Mouse (Mus musculus): Measurements from ENCODE around the gene Prl2c3. TPM values are rescaled to one million over a fixed set of nuclear protein-coding genes. Genes with fewer than 3 reads are reported as not detected.
"Not testable (repeated sequence)": the region's sequence is repeated elsewhere in the genome, so short reads cannot be mapped to it uniquely, and the experiment has no call there.

Prl2c3 gene
- polyA plus RNA-seq (2016; fragmentation: Nextera tagmentation; extraction: Ambion mirVana), result not detected in 2 replicates

DNA sequence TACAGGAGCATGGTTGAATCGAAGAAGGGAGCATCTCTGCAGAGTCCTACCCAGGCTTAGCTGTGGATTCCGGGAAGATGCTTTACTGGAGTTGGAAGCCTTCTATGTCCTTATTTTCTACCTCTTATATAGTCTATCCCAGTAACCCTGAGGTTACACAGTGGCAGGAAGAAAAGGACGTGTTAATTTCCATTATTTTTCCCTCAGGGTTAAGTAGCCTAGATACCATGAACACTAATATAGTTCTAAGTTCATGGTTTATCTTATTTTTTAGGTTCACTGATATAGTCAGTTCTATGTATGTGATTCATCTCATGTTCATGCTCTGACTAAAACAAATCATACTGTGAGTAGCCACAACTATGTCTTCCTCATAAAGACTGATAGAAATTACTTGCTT, at the start of gene Prl2c3:
Gene Prl2c3 (minus strand): TSS at position 101 of the 400 bp plus-strand sequence.
- not testable (repeated sequence) for H3K4me1 ChIP-seq; H3K27me3 ChIP-seq (replicated peaks; ENCODE audit: low read depth, poor library complexity, severe bottlenecking); DNase-seq (ENCODE audit: low spot score); H3K27ac ChIP-seq (replicated peaks); H3K4me3 ChIP-seq; H3K36me3 ChIP-seq (replicated peaks)
- H3K9me3 ChIP-seq, result peaks cover 32% of the 10 kb centered on the region
- 75% methylated on average over 3 of the region's 3 CpGs for WGBS

DNA sequence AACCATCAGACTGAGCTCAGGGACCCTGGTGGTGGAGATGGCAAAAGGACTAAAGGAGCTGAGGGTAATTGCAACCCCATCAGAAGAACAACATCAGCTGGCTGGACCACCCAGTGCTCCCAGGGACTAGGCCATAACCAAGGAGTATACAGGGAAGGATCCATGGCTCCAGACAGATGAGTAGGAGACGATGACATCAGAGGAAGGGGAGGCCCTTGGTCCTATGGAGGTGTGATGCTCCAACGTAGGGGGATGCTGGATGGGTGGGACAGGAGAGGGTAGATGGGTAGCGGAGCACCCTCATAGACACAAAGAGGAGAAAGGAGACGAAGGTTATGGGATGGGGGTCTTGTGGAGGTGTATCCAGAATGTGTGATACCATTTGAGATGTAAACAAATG, 48.4 kb upstream of the Prl2c3 start:
- DNase-seq (ENCODE audit: low spot score); H3K36me3 ChIP-seq (replicated peaks); H3K27me3 ChIP-seq (replicated peaks; ENCODE audit: low read depth, poor library complexity, severe bottlenecking); H3K4me1 ChIP-seq; H3K27ac ChIP-seq (replicated peaks); H3K4me3 ChIP-seq: not testable (repeated sequence)
- 75% methylated on average over 4 of the region's 4 CpGs for WGBS
- H3K9me3 ChIP-seq, result peaks cover 58% of the 10 kb centered on the region

DNA sequence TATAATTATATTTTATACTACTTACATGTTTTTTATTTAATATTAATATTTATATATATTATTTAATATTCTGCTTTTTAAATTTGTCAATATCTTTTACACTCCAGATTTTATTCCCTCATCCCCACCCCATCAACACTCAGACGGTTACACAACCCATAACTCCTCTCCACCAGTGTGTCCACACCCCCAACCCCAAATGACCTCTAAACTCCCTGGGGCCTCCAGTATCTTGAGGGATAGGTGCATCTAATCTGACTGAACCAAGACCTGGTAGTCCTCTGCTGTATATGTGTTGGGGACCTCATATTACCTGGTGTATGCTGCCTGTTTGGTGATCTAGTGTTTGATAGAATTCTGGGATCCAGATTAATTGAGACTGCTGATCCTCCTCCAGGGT, 44.8 kb upstream of the Prl2c3 start:
- H3K36me3 ChIP-seq (replicated peaks); H3K4me3 ChIP-seq; DNase-seq (ENCODE audit: low spot score); H3K27me3 ChIP-seq (replicated peaks; ENCODE audit: low read depth, poor library complexity, severe bottlenecking); H3K4me1 ChIP-seq; H3K27ac ChIP-seq (replicated peaks): not testable (repeated sequence)
- peaks cover 71% of the 10 kb centered on the region for H3K9me3 ChIP-seq
- WGBS, result 88% methylated on average over 1 of the region's 1 CpGs

DNA sequence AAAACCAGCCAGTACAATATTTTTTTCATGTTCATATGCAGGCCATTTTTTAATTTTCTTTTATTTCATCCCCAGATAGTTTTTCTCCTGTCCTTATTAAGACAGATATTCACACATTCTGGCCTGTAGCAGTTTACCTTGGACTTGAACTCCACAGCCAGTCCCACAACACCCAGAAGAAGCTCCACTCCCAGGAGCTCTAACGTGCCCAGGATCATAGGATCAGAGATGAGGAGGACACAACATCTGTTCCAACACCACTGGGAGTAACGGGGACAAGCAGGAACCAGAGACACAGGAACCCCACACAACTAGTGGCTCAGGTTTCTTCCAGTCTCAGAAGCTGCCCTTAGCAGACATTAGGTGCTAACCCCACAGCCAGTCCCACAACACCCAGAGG, 37.7 kb upstream of the Prl2c3 start:
- not testable (repeated sequence) for H3K27me3 ChIP-seq (replicated peaks; ENCODE audit: low read depth, poor library complexity, severe bottlenecking); H3K36me3 ChIP-seq (replicated peaks); DNase-seq (ENCODE audit: low spot score); H3K27ac ChIP-seq (replicated peaks); H3K4me1 ChIP-seq; H3K4me3 ChIP-seq
- peaks cover 77% of the 10 kb centered on the region for H3K9me3 ChIP-seq
- WGBS, result 76% methylated on average over 2 of the region's 2 CpGs

DNA sequence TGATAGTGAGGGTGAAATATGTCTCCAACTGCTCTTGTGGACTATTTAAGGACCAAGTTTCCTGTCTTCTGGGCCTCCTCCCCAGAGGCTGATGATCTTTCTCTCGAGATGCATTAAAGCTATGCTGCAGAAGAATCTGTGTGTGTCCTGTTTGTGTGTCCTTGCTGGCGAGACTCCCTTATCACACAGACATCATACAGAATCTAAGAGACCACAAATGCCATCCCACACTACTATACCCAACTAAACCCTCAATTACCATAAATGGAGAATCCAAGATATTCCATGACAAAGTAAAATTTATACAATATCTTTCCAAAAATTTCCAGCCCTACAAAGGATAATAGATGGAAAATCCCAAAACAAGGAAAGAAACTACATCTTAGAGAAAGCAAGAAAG, 31.9 kb upstream of the Prl2c3 start:
- Histone ChIP-seq H3K36me3 (replicated peaks) (no peaks in the 10 kb centered on the region), H3K27ac (replicated peaks) (no peak overlapping the region), H3K9me3 (peaks cover 80% of the 10 kb centered on the region), H3K4me1 (no peaks in the 10 kb centered on the region), H3K4me3 (no peak overlapping the region), H3K27me3 (replicated peaks; ENCODE audit: low read depth, poor library complexity, severe bottlenecking) (no peaks in the 10 kb centered on the region)
- 82% methylated on average over 2 of the region's 2 CpGs for WGBS
- no peak for DNase-seq (ENCODE audit: low spot score)

DNA sequence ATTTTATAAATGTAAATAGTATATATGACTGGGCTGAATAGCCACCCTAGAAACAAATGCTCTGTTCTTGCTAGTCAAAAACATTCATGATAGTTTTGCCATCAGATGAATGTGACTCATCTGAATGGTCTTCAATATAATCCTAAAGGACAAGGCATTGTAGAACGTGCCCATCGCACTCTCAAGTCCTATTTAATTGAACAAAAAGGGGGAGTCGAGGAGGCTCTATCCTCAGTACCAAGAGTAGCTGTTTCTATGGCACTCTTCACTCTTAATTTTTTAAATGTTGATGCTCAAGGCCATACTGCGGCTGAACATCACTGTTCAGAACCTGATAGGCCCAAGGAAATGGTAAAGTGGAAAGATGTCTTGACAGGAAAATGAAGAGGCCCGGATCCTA, 29.2 kb upstream of the Prl2c3 start:
- H3K9me3 ChIP-seq, result peaks cover 70% of the 10 kb centered on the region
- WGBS, result 84% methylated on average over 5 of the region's 5 CpGs

DNA sequence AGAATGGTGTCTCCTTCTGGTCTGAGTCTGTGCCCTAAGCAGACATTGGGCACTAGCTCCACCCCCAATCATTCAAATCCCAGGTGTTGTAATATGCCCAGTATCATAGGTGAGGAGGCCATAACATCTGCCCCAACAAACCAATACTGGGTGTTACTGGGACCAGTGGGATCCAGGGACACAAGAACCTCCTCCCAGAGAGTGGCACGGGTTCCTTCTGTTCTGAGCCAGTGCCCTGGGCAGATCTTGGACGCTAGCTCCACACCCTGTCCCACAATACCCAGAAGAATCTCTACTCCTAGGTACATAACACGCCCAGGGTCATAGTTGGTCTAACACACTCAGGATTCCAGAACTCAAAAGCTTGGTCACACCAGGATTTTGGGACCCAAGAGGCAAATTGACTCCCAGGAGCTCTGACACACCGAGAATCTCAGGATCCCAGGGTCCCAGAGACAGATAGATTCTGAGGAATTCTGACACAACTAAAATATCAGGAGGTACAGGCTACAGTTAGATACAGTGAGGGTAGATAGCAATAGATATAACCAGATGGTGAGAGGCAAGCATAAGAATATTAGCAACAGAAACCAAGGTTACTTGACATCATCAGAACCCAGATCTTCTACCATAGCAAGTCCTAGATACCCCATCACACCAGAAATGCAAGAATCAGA, 24.8 kb upstream of the Prl2c3 start:
- H3K9me3 ChIP-seq, result peaks cover 55% of the 10 kb centered on the region
- H3K27ac ChIP-seq (replicated peaks); H3K4me1 ChIP-seq; H3K36me3 ChIP-seq (replicated peaks); H3K4me3 ChIP-seq; H3K27me3 ChIP-seq (replicated peaks; ENCODE audit: low read depth, poor library complexity, severe bottlenecking); DNase-seq (ENCODE audit: low spot score): not testable (repeated sequence)
- WGBS, result 68% methylated on average over 4 of the region's 4 CpGs

More for the DNA sequence above, 29.2 kb upstream of the Prl2c3 start:
- no peak overlapping the region for H3K27ac ChIP-seq (replicated peaks)
- H3K4me3 ChIP-seq, result no peak overlapping the region
- no peaks in the 10 kb centered on the region for H3K4me1 ChIP-seq
- H3K27me3 ChIP-seq (replicated peaks; ENCODE audit: low read depth, poor library complexity, severe bottlenecking), result no peaks in the 10 kb centered on the region
- H3K36me3 ChIP-seq (replicated peaks), result no peaks in the 10 kb centered on the region
- DNase-seq (ENCODE audit: low spot score), result no peak

DNA sequence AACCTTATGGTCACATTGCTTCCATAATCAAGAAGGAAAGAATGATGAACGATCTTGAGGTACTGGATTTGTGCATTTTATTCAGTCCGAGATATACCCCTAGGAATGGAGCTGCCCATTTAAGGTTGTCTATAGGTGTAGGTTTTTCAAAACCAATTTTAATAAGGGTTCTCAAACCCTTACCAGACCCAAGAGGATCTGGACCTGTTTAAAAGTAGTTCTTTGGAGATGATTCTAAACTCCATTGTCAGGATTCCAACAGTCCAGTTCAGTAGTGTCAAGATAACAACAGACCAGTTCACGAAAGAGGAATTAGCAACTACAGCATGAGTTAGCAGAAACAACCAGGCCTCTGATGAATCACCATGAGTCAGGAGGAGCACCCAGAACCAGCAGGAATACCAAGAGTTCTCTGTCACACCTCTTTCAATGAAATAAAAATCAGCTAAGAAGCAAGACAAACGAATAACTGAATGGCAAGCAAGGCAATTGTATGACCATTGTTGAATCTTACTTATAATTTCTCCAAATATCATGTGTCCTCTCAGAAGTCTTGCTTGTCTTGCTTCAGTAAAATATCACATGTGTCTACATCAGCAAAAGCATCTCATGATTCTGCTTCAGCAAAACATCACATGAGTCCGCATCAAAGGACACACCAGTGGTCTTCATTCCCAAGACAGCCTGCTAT, 14.0 kb upstream of the Prl2c3 start:
- H3K9me3 ChIP-seq, result peaks cover 45% of the 10 kb centered on the region
- 84% methylated on average over 5 of the region's 5 CpGs for WGBS
- H3K4me1 ChIP-seq; H3K27ac ChIP-seq (replicated peaks); H3K4me3 ChIP-seq; DNase-seq (ENCODE audit: low spot score); H3K36me3 ChIP-seq (replicated peaks); H3K27me3 ChIP-seq (replicated peaks; ENCODE audit: low read depth, poor library complexity, severe bottlenecking): not testable (repeated sequence)

DNA sequence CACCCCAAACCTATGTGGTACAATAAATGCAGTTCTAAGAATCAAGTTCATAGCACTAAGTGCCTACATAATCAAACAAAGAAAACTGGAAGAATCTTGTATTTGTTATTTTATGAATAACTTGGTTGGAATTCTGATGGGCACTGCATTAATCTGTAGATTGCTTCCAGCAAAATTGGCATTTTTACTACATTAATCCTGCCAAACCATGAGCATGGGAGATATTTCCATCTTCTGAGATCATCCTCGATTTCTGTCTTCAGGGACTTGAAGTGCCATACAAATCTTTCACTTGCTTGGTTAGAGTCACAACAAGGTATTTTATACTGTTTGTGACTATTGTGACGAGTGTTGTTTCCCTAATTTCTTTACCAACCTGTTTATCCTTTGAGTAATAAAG, 9.7 kb upstream of the Prl2c3 start:
- no peak for DNase-seq (ENCODE audit: low spot score)
- H3K4me1 ChIP-seq, result no peaks in the 10 kb centered on the region
- 65% methylated on average over 2 of the region's 2 CpGs for WGBS
- no peak overlapping the region for H3K4me3 ChIP-seq
- H3K9me3 ChIP-seq, result peaks cover 45% of the 10 kb centered on the region
- H3K27ac ChIP-seq (replicated peaks), result no peak overlapping the region
- H3K36me3 ChIP-seq (replicated peaks), result no peaks in the 10 kb centered on the region
- H3K27me3 ChIP-seq (replicated peaks; ENCODE audit: low read depth, poor library complexity, severe bottlenecking), result no peaks in the 10 kb centered on the region

DNA sequence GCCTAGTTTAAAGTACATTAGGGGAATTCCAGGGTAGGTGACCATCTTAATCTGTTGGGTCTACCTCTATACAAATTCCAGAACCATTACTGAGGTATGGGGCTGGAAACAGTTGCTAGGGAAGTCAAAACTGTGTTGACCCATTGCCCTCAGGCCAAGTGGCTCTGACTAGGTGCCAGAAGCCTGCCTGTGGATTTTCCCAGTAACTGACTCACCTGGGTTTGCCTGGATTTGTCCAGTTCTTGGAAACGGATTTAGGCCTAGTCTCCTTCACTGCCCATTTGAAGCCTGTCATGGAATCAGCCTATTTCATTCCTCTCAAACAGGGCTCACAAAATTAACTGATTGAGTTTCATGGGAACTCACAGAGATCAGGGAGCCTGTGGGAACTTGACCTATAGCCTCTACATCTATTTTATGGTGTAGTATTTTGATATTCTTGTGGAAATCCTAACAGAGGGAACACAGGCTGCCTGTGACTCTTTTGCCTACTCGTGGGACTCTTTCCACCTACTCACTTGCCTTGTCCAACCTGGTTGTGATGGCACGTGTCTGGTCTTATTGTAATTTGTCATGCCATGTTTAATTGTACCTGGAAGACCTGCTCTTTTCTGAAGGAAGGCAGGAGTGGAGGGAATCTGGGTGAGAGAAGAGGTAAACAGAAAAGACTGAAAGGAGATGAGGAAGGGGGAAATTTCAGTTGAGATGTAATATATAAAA, 9.1 kb upstream of the Prl2c3 start:
- not testable (repeated sequence) for H3K27me3 ChIP-seq (replicated peaks; ENCODE audit: low read depth, poor library complexity, severe bottlenecking); H3K4me3 ChIP-seq; H3K27ac ChIP-seq (replicated peaks); H3K4me1 ChIP-seq; H3K36me3 ChIP-seq (replicated peaks); DNase-seq (ENCODE audit: low spot score)
- 74% methylated on average over 3 of the region's 3 CpGs for WGBS
- H3K9me3 ChIP-seq, result peaks cover 41% of the 10 kb centered on the region

DNA sequence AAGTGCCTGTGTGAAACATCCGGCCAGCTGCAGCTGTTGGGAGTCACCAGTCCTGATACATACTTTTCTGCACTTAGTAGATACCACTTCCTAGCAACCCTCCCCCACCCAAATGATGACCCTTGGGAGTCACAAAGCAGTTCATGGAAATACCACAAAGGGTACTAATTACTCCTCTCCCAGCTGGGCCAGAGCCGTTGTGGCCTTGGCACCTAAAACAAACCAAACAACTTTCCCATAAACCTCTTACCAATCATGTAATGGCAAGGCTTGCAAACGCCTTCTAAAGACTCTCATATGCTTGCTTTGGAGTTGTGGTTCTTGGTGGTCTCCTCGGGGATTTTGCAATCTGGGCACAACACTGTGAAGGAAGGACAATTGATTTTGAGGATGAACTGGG, 6.6 kb upstream of the Prl2c3 start:
- H3K4me1 ChIP-seq; H3K27me3 ChIP-seq (replicated peaks; ENCODE audit: low read depth, poor library complexity, severe bottlenecking); H3K27ac ChIP-seq (replicated peaks); H3K4me3 ChIP-seq; DNase-seq (ENCODE audit: low spot score); H3K36me3 ChIP-seq (replicated peaks): not testable (repeated sequence)
- 68% methylated on average over 4 of the region's 4 CpGs for WGBS
- peaks cover 38% of the 10 kb centered on the region for H3K9me3 ChIP-seq

DNA sequence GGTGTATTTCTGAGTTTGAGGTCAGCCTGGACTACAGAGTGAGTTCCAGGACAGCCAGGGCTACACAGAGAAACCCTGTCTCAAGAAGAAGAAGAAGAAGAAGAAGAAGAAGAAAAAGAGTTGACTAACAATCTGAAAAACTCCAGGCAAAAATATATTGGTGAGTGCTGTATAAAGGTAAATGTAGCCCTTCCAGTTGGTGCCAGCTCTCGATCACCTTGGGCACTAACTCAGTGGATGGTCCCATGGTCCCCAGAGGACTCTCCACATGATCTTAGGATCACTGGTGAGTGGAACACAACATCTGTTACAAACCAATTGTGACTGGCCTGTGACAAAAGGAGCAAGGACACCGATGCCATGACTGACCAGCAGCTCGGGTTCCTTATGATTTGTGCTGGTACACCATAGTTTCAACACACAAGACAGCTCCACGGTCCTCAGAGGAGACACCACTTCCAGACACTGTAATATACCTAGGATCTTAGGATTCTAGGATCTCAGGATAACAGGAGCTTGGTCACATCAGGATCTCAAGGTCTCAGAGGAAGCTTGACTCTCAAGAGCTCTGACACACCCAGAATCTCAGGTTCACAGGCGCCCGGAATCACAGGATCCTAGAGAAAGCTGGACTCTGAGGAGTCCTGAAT, 30.3 kb downstream of the Prl2c3 start:
- H3K9me3 ChIP-seq, result not testable (repeated sequence)

More for the DNA sequence above, 30.3 kb downstream of the Prl2c3 start:
- not testable (repeated sequence) for H3K27me3 ChIP-seq (replicated peaks; ENCODE audit: low read depth, poor library complexity, severe bottlenecking); H3K4me3 ChIP-seq; DNase-seq (ENCODE audit: low spot score); H3K36me3 ChIP-seq (replicated peaks); H3K4me1 ChIP-seq; H3K27ac ChIP-seq (replicated peaks)
- 87% methylated on average over 6 of the region's 6 CpGs for WGBS

Data from embryonic facial prominence, embryonic 10.5 days (tissue).